Mouse (Mus musculus) testis, adult 2 months (tissue): ENCODE results near the gene Ecpas.

Experiments
- CTCF ChIP-seq: fragments of 200-500 bp; IDR thresholded peaks from 2 replicates; pipeline ENCODE4 v1.5.1; 2012; ENCODE audit warnings: low read depth, mild to moderate bottlenecking, inconsistent platforms, low read length, moderate library complexity; ENCODE audit not compliant: control insufficient read depth, insufficient read depth, insufficient replicate concordance
- POLR2A ChIP-seq: fragments of 200-500 bp; IDR thresholded peaks from 2 replicates; pipeline ENCODE4 v1.6.1; 2012; ENCODE audit warnings: low read depth, mild to moderate bottlenecking, inconsistent platforms, low read length, moderate library complexity; ENCODE audit not compliant: control insufficient read depth

- TF ChIP-seq CTCF (no peak), POLR2A (no peak)
Observed at GRCm38 (mm10) chr4:58890035-58890782, 22.3 kb downstream of the Ecpas start.
